Mouse (Mus musculus) intestine, postnatal 0 days (tissue): ENCODE data around the gene Esrrg. TPM values are rescaled to one million over a fixed set of nuclear protein-coding genes. Genes with fewer than 3 reads are reported as not detected.

ENCODE experiments used
- ATAC-seq: fragments of 200-750 bp; cut with Nextera tagmentation; 2 replicates; pipeline ENCODE4 v1.8.0; 2017; ENCODE audit warnings: mild to moderate bottlenecking, moderate TSS enrichment, moderate library complexity
- H3K27ac ChIP-seq: fragments of 300-500 bp; sonication (generic); 2 replicates; pipeline ENCODE4 v1.5.1; 2014; ENCODE audit warnings: mild to moderate bottlenecking, low read depth, low read length, moderate library complexity
- H3K27me3 ChIP-seq: fragments of 300-500 bp; sonication (generic); replicated peaks from 2 replicates; pipeline ENCODE4 v1.6.1; 2014; ENCODE audit warnings: low read length, mixed read lengths; ENCODE audit not compliant: control insufficient read depth, insufficient read depth
- H3K36me3 ChIP-seq: fragments of 300-500 bp; sonication (generic); 2 replicates; pipeline ENCODE4 v1.6.1; 2014; ENCODE audit warnings: mild to moderate bottlenecking, moderate library complexity; ENCODE audit not compliant: control insufficient read depth, insufficient read depth
- H3K4me1 ChIP-seq: fragments of 300-500 bp; sonication (generic); replicated peaks from 2 replicates; pipeline ENCODE4 v1.6.1; 2014; ENCODE audit warnings: antibody characterized with exemption, low read length, mixed read lengths; ENCODE audit not compliant: control insufficient read depth, insufficient read depth
- H3K4me2 ChIP-seq: fragments of 300-500 bp; sonication (generic); replicated peaks from 2 replicates; pipeline ENCODE4 v1.6.1; 2014; ENCODE audit warnings: low read depth, mild to moderate bottlenecking, moderate library complexity
- H3K4me3 ChIP-seq: fragments of 300-500 bp; sonication (generic); 2 replicates; pipeline ENCODE4 v1.5.1; 2014; ENCODE audit warnings: low read depth, low read length
- H3K9ac ChIP-seq: fragments of 300-500 bp; sonication (generic); 2 replicates; pipeline ENCODE4 v1.6.1; 2014; ENCODE audit warnings: mild to moderate bottlenecking, low read depth, low read length
- H3K9me3 ChIP-seq: fragments of 300-500 bp; sonication (generic); 2 replicates; pipeline ENCODE4 v1.6.1; 2016; ENCODE audit warnings: mixed run types; ENCODE audit not compliant: control insufficient read depth
- CTCF ChIP-seq: sonication (generic); IDR thresholded peaks from 2 replicates; pipeline ENCODE4 v1.5.1; 2016; ENCODE audit warnings: low read depth, mild to moderate bottlenecking, control low read depth, antibody characterized with exemption, moderate library complexity
- WGBS: fragments of 180-500 bp; shearing (Covaris S2); extraction: QIAGEN DNeasy Blood & Tissue Kit; methylation state at CpG from one replicate; pipeline ENCODE4 v1.1.7; 2014; 5-methylcytosine and 5-hydroxymethylcytosine counted together
- polyA plus RNA-seq: library from polyadenylated mRNA; unstranded; fragments of >200 nt; fragmentation: Nextera tagmentation; extraction: Ambion mirVana; gene quantifications from 2 replicates; pipeline ENCODE4 v1.2.1, GENCODE M21; 2015

Gene Esrrg
- polyA plus RNA-seq, 1 experiment from 2014 or later: 1.2 TPM

DNA sequence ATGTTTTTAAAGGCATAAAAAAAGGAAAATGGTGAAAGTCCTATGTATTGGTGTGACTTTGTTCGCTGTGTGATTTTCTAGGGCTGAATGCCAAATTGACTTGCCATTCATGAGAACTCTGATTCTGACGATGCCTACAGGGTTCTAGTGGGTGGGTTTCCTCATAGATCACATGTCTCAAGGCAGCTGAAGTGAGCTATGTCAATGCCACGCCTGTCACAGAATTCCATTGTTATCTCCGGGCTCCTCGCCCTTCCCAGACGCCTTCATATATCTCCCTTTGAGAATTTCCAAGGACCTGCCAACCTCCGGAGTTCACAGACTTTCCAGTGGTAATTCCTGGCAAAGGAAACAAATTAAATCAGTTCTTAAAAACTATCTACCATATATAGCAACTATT is 493.2 kb downstream of the Esrrg start:
- Histone ChIP-seq H3K4me3 (no peak overlapping the region), H3K9ac (no peak overlapping the region), H3K27ac (no peak overlapping the region), H3K4me2 (no peak overlapping the region), H3K9me3 (no peaks in the 10 kb centered on the region), H3K4me1 (0 out of 2 replicates have a peak, but pooled peaks cover 2% of the 10 kb centered on the region), H3K27me3 (no peaks in the 10 kb centered on the region), H3K36me3 (no peaks in the 10 kb centered on the region)
- 37% methylated on average over 7 of the region's 7 CpGs for WGBS
- no peak for ATAC-seq
- no peak for TF ChIP-seq CTCF

GRCm38 (mm10) chr1:188103179-188103578 is 494.6 kb downstream of the Esrrg start:
- H3K27me3 ChIP-seq: no peaks in the 10 kb centered on the region
- WGBS: 35% methylated on average over 3 of the region's 3 CpGs
- H3K4me3 ChIP-seq: no peak overlapping the region
- ATAC-seq: no peak
- no peak for TF ChIP-seq CTCF
- no peak overlapping the region for H3K9ac ChIP-seq
- H3K4me2 ChIP-seq: no peak overlapping the region
- H3K36me3 ChIP-seq: no peaks in the 10 kb centered on the region
- no peak overlapping the region for H3K27ac ChIP-seq
- no peaks in the 10 kb centered on the region for H3K9me3 ChIP-seq
- 0 out of 2 replicates have a peak, but pooled peaks cover 2% of the 10 kb centered on the region for H3K4me1 ChIP-seq

DNA sequence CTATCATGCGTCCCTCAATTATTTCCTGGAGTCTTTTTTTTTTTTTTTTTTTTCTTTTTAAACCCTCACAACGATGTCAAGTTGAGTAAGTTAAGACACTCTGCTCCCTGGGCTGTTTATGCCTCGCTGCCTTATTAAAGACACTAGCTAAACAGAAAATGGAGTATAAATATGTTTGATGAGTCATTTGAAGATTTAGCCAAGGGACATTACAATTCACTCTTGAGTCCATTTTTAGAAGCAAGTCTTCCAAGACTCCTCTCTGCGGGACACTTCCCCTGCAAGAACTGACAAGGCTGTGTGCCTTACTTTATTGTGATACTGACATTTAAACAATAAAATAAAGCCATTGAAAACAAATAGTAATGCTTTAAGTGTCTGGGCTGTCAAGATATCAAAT is 496.9 kb downstream of the Esrrg start:
- Histone ChIP-seq H3K27me3 (no peaks in the 10 kb centered on the region), H3K27ac (no peak overlapping the region), H3K4me2 (no peak overlapping the region), H3K4me3 (no peak overlapping the region), H3K36me3 (no peaks in the 10 kb centered on the region), H3K9me3 (no peaks in the 10 kb centered on the region), H3K4me1 (no peaks in the 10 kb centered on the region), H3K9ac (no peak overlapping the region)
- TF ChIP-seq CTCF: no peak
- no peak for ATAC-seq
- 61% methylated on average over 4 of the region's 4 CpGs for WGBS

DNA sequence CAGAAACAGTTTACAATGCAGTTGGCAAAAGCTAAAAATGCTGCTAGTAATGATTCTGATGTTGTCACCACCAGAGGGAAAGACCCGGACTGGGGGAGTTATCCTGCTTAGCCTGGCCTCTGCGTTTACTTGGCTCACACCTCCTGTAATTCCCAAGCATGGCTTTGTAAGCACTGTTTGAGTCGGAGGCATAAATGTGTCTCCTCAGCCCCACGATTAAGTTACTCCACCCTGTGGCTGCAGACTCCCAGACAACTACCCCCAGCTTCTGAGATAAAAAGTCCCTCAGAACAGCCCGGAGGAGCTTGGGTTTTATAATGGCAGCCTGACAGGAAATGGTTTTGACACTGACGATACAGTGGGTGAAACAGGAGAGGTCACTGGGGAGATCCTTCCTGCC is 499.4 kb downstream of the Esrrg start:
- H3K4me2 ChIP-seq: no peak overlapping the region
- H3K4me3 ChIP-seq: no peak overlapping the region
- no peak overlapping the region for H3K9ac ChIP-seq
- WGBS: 29% methylated on average over 6 of the region's 6 CpGs
- H3K4me1 ChIP-seq: no peaks in the 10 kb centered on the region
- no peaks in the 10 kb centered on the region for H3K9me3 ChIP-seq
- no peaks in the 10 kb centered on the region for H3K27me3 ChIP-seq
- no peak for ATAC-seq
- TF ChIP-seq CTCF: no peak
- H3K36me3 ChIP-seq: no peaks in the 10 kb centered on the region
- no peak overlapping the region for H3K27ac ChIP-seq

- no peak overlapping the region for H3K4me2 ChIP-seq
- ATAC-seq: no peak
- WGBS: 72% methylated on average over 3 of the region's 3 CpGs
- no peaks in the 10 kb centered on the region for H3K27me3 ChIP-seq
- H3K27ac ChIP-seq: no peak overlapping the region
- TF ChIP-seq CTCF: no peak
- H3K4me3 ChIP-seq: no peak overlapping the region
- H3K36me3 ChIP-seq: no peaks in the 10 kb centered on the region
- no peaks in the 10 kb centered on the region for H3K4me1 ChIP-seq
- H3K9ac ChIP-seq: no peak overlapping the region
- no peaks in the 10 kb centered on the region for H3K9me3 ChIP-seq
Observed at GRCm38 (mm10) chr1:188111552-188111951, 503.0 kb downstream of the Esrrg start.

DNA sequence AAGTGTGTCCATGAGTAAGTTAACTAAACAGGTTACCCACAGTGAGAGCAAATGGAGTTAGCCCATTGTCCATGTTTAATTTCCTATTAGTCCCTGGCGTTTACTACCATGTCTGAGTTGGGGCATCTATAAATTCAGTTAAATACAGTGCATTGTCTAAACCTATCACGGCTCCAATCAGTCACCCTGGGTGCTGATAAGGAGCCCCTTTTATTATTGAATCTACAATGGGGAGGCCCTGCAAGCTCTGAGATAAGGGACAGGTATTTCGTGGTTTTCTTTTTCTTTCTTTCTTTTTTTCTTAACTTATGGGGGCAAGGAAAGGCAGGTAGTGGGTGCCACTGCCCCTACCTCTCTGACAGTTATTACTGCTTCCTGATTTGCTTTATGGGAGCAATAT is 504.6 kb downstream of the Esrrg start:
- no peak overlapping the region for H3K4me2 ChIP-seq
- no peak overlapping the region for H3K4me3 ChIP-seq
- ATAC-seq: no peak
- TF ChIP-seq CTCF: no peak
- 34% methylated on average over 3 of the region's 3 CpGs for WGBS
- no peaks in the 10 kb centered on the region for H3K27me3 ChIP-seq
- no peaks in the 10 kb centered on the region for H3K9me3 ChIP-seq
- no peak overlapping the region for H3K27ac ChIP-seq
- no peaks in the 10 kb centered on the region for H3K36me3 ChIP-seq
- no peak overlapping the region for H3K9ac ChIP-seq
- no peaks in the 10 kb centered on the region for H3K4me1 ChIP-seq

GRCm38 (mm10) chr1:188118125-188118524 is 509.5 kb downstream of the Esrrg start:
- WGBS: 47% methylated on average over 3 of the region's 3 CpGs
- no peak overlapping the region for H3K4me2 ChIP-seq
- no peaks in the 10 kb centered on the region for H3K27me3 ChIP-seq
- no peak overlapping the region for H3K9ac ChIP-seq
- TF ChIP-seq CTCF: no peak
- H3K36me3 ChIP-seq: no peaks in the 10 kb centered on the region
- H3K4me1 ChIP-seq: no peaks in the 10 kb centered on the region
- H3K27ac ChIP-seq: no peak overlapping the region
- no peak overlapping the region for H3K4me3 ChIP-seq
- H3K9me3 ChIP-seq: no peaks in the 10 kb centered on the region
- no peak for ATAC-seq
